In genomic region chr11:82888491-82888946, GRCm38 (mm10) we compare ENCODE assay signal across 8 mouse cellular contexts. TPM values are rescaled to one million over a fixed set of nuclear protein-coding genes. Genes with fewer than 3 reads are reported as not detected.
A peak's percentile ranks its signal among the peaks of the same experiment; 100 is the strongest.
DNase-seq lines count a peak whose midpoint lies in the region; ATAC-seq lines count a peak whose summit lies in the region.

No protein-coding gene starts in this region.

- H3K9me3 ChIP-seq in heart, embryonic 16.5 days (replicated peaks; ENCODE audit: control insufficient read depth, low read length): no peaks in the 10 kb centered on the region
- H3K9me3 ChIP-seq in embryonic facial prominence, embryonic 12.5 days: no peaks in the 10 kb centered on the region
- no peaks in the 10 kb centered on the region for H3K9me3 ChIP-seq in midbrain, embryonic 11.5 days (ENCODE audit: control insufficient read depth, low read length)

- no peak overlapping the region for H3K4me3 ChIP-seq in heart, embryonic 16.5 days (ENCODE audit: low read length)
- H3K4me3 ChIP-seq in embryonic facial prominence, embryonic 12.5 days: no peak overlapping the region
- no peak overlapping the region for H3K4me3 ChIP-seq in midbrain, embryonic 11.5 days (ENCODE audit: low read depth, low read length)

- peak overlapping the region; percentile 3; the same call in 1 of the 2 replicates for H3K9ac ChIP-seq in heart, embryonic 16.5 days (ENCODE audit: low read length)
- H3K9ac ChIP-seq in embryonic facial prominence, embryonic 12.5 days: no peak overlapping the region
- no peak overlapping the region for H3K9ac ChIP-seq in midbrain, embryonic 11.5 days (ENCODE audit: low read length)

- 0 out of 2 replicates have a peak, but pooled peaks cover 2% of the 10 kb centered on the region for H3K27me3 ChIP-seq in heart, embryonic 16.5 days (ENCODE audit: control insufficient read depth, insufficient read depth, low read length)
- H3K27me3 ChIP-seq in embryonic facial prominence, embryonic 12.5 days: no peaks in the 10 kb centered on the region
- no peaks in the 10 kb centered on the region for H3K27me3 ChIP-seq in midbrain, embryonic 11.5 days (ENCODE audit: control insufficient read depth, insufficient read depth, low read length)

- peak overlapping the region; percentile 28; the same call in 1 of the 2 replicates for H3K4me2 ChIP-seq in heart, embryonic 16.5 days (ENCODE audit: low read depth, low read length)
- 0 out of 2 replicates have a peak overlapping the region, but pooled peaks have one; percentile 3 for H3K4me2 ChIP-seq in embryonic facial prominence, embryonic 12.5 days (replicated peaks)
- no peak overlapping the region for H3K4me2 ChIP-seq in midbrain, embryonic 11.5 days

- no peak overlapping the region for H3K27ac ChIP-seq in heart, embryonic 16.5 days (ENCODE audit: low read length)
- H3K27ac ChIP-seq in embryonic facial prominence, embryonic 12.5 days: no peak overlapping the region
- no peak overlapping the region for H3K27ac ChIP-seq in midbrain, embryonic 11.5 days (ENCODE audit: low read depth, low read length)

- H3K36me3 ChIP-seq in heart, embryonic 16.5 days (ENCODE audit: control insufficient read depth, insufficient read depth): no peaks in the 10 kb centered on the region; the same call in 1 of the 2 replicates
- no peaks in the 10 kb centered on the region for H3K36me3 ChIP-seq in embryonic facial prominence, embryonic 12.5 days
- H3K36me3 ChIP-seq in midbrain, embryonic 11.5 days (ENCODE audit: control insufficient read depth, insufficient read depth, low read length): no peaks in the 10 kb centered on the region

- H3K4me1 ChIP-seq in heart, embryonic 16.5 days (ENCODE audit: control insufficient read depth, insufficient read depth, low read length): peaks cover 12% of the 10 kb centered on the region
- H3K4me1 ChIP-seq in embryonic facial prominence, embryonic 12.5 days: peaks cover 17% of the 10 kb centered on the region
- peaks cover 11% of the 10 kb centered on the region for H3K4me1 ChIP-seq in midbrain, embryonic 11.5 days (ENCODE audit: control insufficient read depth, insufficient read depth, low read length)

- 46% methylated on average over 10 of the region's 10 CpGs for WGBS in heart, embryonic 16.5 days
- 68% methylated on average over 10 of the region's 10 CpGs for WGBS in embryonic facial prominence, embryonic 12.5 days
- 77% methylated on average over 10 of the region's 10 CpGs for WGBS in midbrain, embryonic 11.5 days

- intact Hi-C loops in heart, postnatal 25 days (cut with DNase I): loop anchor here (5.0 kb wide), 1 partner anchor 71 kb away; no protein-coding TSS in a partner anchor

- no peak for ATAC-seq in heart, embryonic 16.5 days (replicated peaks; ENCODE audit: extremely low read depth, insufficient read depth, low FRiP score)
- ATAC-seq in embryonic facial prominence, embryonic 12.5 days (ENCODE audit: insufficient number of reproducible peaks, insufficient read depth, low FRiP score, low TSS enrichment): no peak
- no peak for ATAC-seq in midbrain, embryonic 11.5 days (ENCODE audit: low FRiP score)

- DNase-seq in heart, postnatal 25 days (ENCODE audit: low spot score): no peak
- DNase-seq in kidney, adult 9 months: peak; percentile 90
- DNase-seq in midbrain, embryonic 11.5 days (ENCODE audit: low spot score, missing footprints): peak; percentile 54
- no peak for DNase-seq in spleen, postnatal 10 days (ENCODE audit: low spot score in 2 of 2)
- DNase-seq in frontal cortex, postnatal 10 days (ENCODE audit: low spot score in 2 of 2): no peak
- no peak for DNase-seq in thymus, postnatal 14 days

RNA-seq across cellular contexts. Expression of gene Rad51d, which starts 1.9 kb away (rescaled TPM):
- 13.8 and 14.4 TPM in 2 replicates for polyA plus RNA-seq in heart, embryonic 16.5 days (2015; fragmentation: Nextera tagmentation; extraction: Ambion mirVana)
- total RNA-seq in heart, postnatal 25 days (2021): 1 to 10 TPM; 8.0 to 9.3 TPM
- polyA plus RNA-seq in embryonic facial prominence, embryonic 12.5 days (2016; fragmentation: Nextera tagmentation; extraction: Ambion mirVana): 11.0 and 11.3 TPM in 2 replicates
- polyA plus RNA-seq in midbrain, embryonic 11.5 days (2014; fragmentation: Nextera tagmentation; extraction: Ambion mirVana): 13.7 and 17.4 TPM in 2 replicates

RNA-seq across cellular contexts. Expression of gene Fndc8, which starts 3.4 kb away (rescaled TPM):
- polyA plus RNA-seq in heart, embryonic 16.5 days (2015; fragmentation: Nextera tagmentation; extraction: Ambion mirVana): 0.12 and 0.20 TPM in 2 replicates
- not detected for total RNA-seq in heart, postnatal 25 days (2021)
- 0.19 and 0.31 TPM in 2 replicates for polyA plus RNA-seq in embryonic facial prominence, embryonic 12.5 days (2016; fragmentation: Nextera tagmentation; extraction: Ambion mirVana)
- polyA plus RNA-seq in midbrain, embryonic 11.5 days (2014; fragmentation: Nextera tagmentation; extraction: Ambion mirVana): 0.19 and 0.30 TPM in 2 replicates

RNA-seq across cellular contexts. Expression of gene Rffl, which starts 17.5 kb away (rescaled TPM):
- 5.1 and 5.5 TPM in 2 replicates for polyA plus RNA-seq in heart, embryonic 16.5 days (2015; fragmentation: Nextera tagmentation; extraction: Ambion mirVana)
- 1 to 10 TPM; 3.8 to 4.2 TPM for total RNA-seq in heart, postnatal 25 days (2021)
- polyA plus RNA-seq in embryonic facial prominence, embryonic 12.5 days (2016; fragmentation: Nextera tagmentation; extraction: Ambion mirVana): 12.7 and 12.8 TPM in 2 replicates
- 8.9 and 9.2 TPM in 2 replicates for polyA plus RNA-seq in midbrain, embryonic 11.5 days (2014; fragmentation: Nextera tagmentation; extraction: Ambion mirVana)

RNA-seq across cellular contexts. Expression of gene Nle1, which starts 19.7 kb away (rescaled TPM):
- polyA plus RNA-seq in heart, embryonic 16.5 days (2015; fragmentation: Nextera tagmentation; extraction: Ambion mirVana): 22.2 TPM in 2 replicates
- 10 to 100 TPM; 12.1 to 14.5 TPM for total RNA-seq in heart, postnatal 25 days (2021)
- 39.0 and 42.5 TPM in 2 replicates for polyA plus RNA-seq in embryonic facial prominence, embryonic 12.5 days (2016; fragmentation: Nextera tagmentation; extraction: Ambion mirVana)
- 22.9 and 23.7 TPM in 2 replicates for polyA plus RNA-seq in midbrain, embryonic 11.5 days (2014; fragmentation: Nextera tagmentation; extraction: Ambion mirVana)

RNA-seq across cellular contexts. Expression of gene Unc45b, which starts 21.8 kb away (rescaled TPM):
- polyA plus RNA-seq in heart, embryonic 16.5 days (2015; fragmentation: Nextera tagmentation; extraction: Ambion mirVana): 188 and 201 TPM in 2 replicates
- total RNA-seq in heart, postnatal 25 days (2021): 100 to 1,000 TPM; 172 to 215 TPM
- polyA plus RNA-seq in embryonic facial prominence, embryonic 12.5 days (2016; fragmentation: Nextera tagmentation; extraction: Ambion mirVana): 8.2 and 8.6 TPM in 2 replicates
- polyA plus RNA-seq in midbrain, embryonic 11.5 days (2014; fragmentation: Nextera tagmentation; extraction: Ambion mirVana): 0.10 and 0.21 TPM in 2 replicates

Comparison
In these comparisons a context has a peak if more than half of its experiments do, and no peak if none do; other contexts are left out.
1. DNase-seq: peak in kidney, adult 9 months (single experiment) and midbrain, embryonic 11.5 days (single experiment); none in heart, postnatal 25 days (single experiment), spleen, postnatal 10 days (0 of 2), frontal cortex, postnatal 10 days (0 of 2) and thymus, postnatal 14 days (single experiment).